Mouse (Mus musculus) cortical plate, adult 2 months (tissue): ENCODE results near the gene Ccdc175.

Experiments used
- CTCF ChIP-seq: fragments of 200-500 bp; IDR thresholded peaks from 2 replicates; pipeline ENCODE4 v1.5.1; 2011; ENCODE audit warnings: mild to moderate bottlenecking, control low read depth, low read length; ENCODE audit not compliant: insufficient read depth; ENCODE audit errors: extremely low read depth
- POLR2A ChIP-seq: fragments of 200-500 bp; IDR thresholded peaks from 2 replicates; pipeline ENCODE4 v1.6.1; 2011; ENCODE audit warnings: mild to moderate bottlenecking, low read length, control low read depth; ENCODE audit not compliant: insufficient read depth; ENCODE audit errors: extremely low read depth

GRCm38 (mm10) chr12:72197925-72198486 lies 13.2 kb upstream of the Ccdc175 start:
- no peak for TF ChIP-seq POLR2A
- TF ChIP-seq CTCF, result no peak
